Mouse (Mus musculus) intestine, postnatal 0 days (tissue): ENCODE data around the gene Cdkal1. TPM values are rescaled to one million over a fixed set of nuclear protein-coding genes. Genes with fewer than 3 reads are reported as not detected.

ENCODE experiments used
- ATAC-seq: fragments of 200-750 bp; cut with Nextera tagmentation; 2 replicates; pipeline ENCODE4 v1.8.0; 2017; ENCODE audit warnings: mild to moderate bottlenecking, moderate TSS enrichment, moderate library complexity
- H3K27ac ChIP-seq: fragments of 300-500 bp; sonication (generic); 2 replicates; pipeline ENCODE4 v1.5.1; 2014; ENCODE audit warnings: mild to moderate bottlenecking, low read depth, low read length, moderate library complexity
- H3K27me3 ChIP-seq: fragments of 300-500 bp; sonication (generic); replicated peaks from 2 replicates; pipeline ENCODE4 v1.6.1; 2014; ENCODE audit warnings: low read length, mixed read lengths; ENCODE audit not compliant: control insufficient read depth, insufficient read depth
- H3K36me3 ChIP-seq: fragments of 300-500 bp; sonication (generic); 2 replicates; pipeline ENCODE4 v1.6.1; 2014; ENCODE audit warnings: mild to moderate bottlenecking, moderate library complexity; ENCODE audit not compliant: control insufficient read depth, insufficient read depth
- H3K4me1 ChIP-seq: fragments of 300-500 bp; sonication (generic); replicated peaks from 2 replicates; pipeline ENCODE4 v1.6.1; 2014; ENCODE audit warnings: antibody characterized with exemption, low read length, mixed read lengths; ENCODE audit not compliant: control insufficient read depth, insufficient read depth
- H3K4me2 ChIP-seq: fragments of 300-500 bp; sonication (generic); replicated peaks from 2 replicates; pipeline ENCODE4 v1.6.1; 2014; ENCODE audit warnings: low read depth, mild to moderate bottlenecking, moderate library complexity
- H3K4me3 ChIP-seq: fragments of 300-500 bp; sonication (generic); 2 replicates; pipeline ENCODE4 v1.5.1; 2014; ENCODE audit warnings: low read depth, low read length
- H3K9ac ChIP-seq: fragments of 300-500 bp; sonication (generic); 2 replicates; pipeline ENCODE4 v1.6.1; 2014; ENCODE audit warnings: mild to moderate bottlenecking, low read depth, low read length
- H3K9me3 ChIP-seq: fragments of 300-500 bp; sonication (generic); 2 replicates; pipeline ENCODE4 v1.6.1; 2016; ENCODE audit warnings: mixed run types; ENCODE audit not compliant: control insufficient read depth
- CTCF ChIP-seq: sonication (generic); IDR thresholded peaks from 2 replicates; pipeline ENCODE4 v1.5.1; 2016; ENCODE audit warnings: low read depth, mild to moderate bottlenecking, control low read depth, antibody characterized with exemption, moderate library complexity
- WGBS: fragments of 180-500 bp; shearing (Covaris S2); extraction: QIAGEN DNeasy Blood & Tissue Kit; methylation state at CpG from one replicate; pipeline ENCODE4 v1.1.7; 2014; 5-methylcytosine and 5-hydroxymethylcytosine counted together
- polyA plus RNA-seq: library from polyadenylated mRNA; unstranded; fragments of >200 nt; fragmentation: Nextera tagmentation; extraction: Ambion mirVana; gene quantifications from 2 replicates; pipeline ENCODE4 v1.2.1, GENCODE M21; 2015

Cdkal1 gene
- polyA plus RNA-seq, 1 experiment from 2014 or later = 13.5 TPM

DNA sequence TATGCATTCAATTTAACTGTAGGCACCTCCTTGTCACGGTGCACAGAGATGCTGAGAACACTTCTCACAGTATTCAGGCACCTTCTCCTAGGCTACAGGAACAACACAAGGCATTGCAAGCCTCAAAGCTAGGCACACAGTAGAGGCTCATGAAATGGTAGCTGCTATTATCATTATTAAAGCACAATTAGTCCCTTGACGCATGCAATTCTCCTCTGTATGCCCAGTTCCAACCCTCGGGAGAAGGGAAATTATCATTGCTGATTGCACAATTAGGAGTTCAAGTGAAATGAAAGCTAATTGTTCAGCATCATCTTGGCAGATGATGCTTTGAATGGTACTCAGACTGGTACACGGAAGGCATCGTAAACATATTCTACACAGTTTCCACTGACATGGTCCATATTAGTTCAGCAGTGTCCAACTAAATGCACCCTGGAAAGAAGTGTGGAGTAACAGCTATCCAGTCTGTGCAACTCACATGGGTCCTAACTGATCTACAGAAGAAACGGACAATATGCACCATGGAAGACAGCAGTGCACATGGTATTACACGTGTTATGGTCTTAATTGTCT, 506.0 kb downstream of the Cdkal1 start:
- H3K27me3 ChIP-seq = no peaks in the 10 kb centered on the region
- no peak for ATAC-seq
- H3K9ac ChIP-seq = no peak overlapping the region
- no peak overlapping the region for H3K27ac ChIP-seq
- H3K9me3 ChIP-seq = no peaks in the 10 kb centered on the region
- peaks cover 3% of the 10 kb centered on the region; the same call in 1 of the 2 replicates for H3K36me3 ChIP-seq
- H3K4me2 ChIP-seq = no peak overlapping the region
- WGBS = 89% methylated on average over 7 of the region's 7 CpGs
- H3K4me3 ChIP-seq = no peak overlapping the region
- H3K4me1 ChIP-seq = no peaks in the 10 kb centered on the region
- no peak for TF ChIP-seq CTCF

DNA sequence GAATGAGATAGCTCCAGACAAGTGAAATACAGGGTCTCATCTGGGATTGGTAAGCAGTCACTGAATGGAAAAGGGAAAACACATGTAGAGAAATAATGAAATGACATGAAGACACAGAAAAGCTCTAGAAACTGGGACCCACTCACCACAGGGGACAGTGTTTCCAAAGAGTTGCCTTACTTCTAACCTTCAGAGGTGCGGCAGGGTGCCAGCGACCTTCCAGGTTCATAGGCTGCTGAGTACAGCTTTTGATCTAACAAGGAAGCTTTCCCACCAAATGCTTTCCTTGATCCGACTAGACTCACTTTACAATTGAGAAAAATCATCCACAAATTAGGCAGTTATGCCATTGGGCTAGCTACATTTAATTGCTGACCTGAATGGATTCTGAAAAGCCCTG, 507.1 kb downstream of the Cdkal1 start:
- peaks cover 3% of the 10 kb centered on the region; the same call in 1 of the 2 replicates for H3K36me3 ChIP-seq
- no peaks in the 10 kb centered on the region for H3K27me3 ChIP-seq
- no peak for ATAC-seq
- TF ChIP-seq CTCF = no peak
- no peaks in the 10 kb centered on the region for H3K4me1 ChIP-seq
- no peak overlapping the region for H3K9ac ChIP-seq
- 93% methylated on average over 3 of the region's 3 CpGs for WGBS
- H3K27ac ChIP-seq = no peak overlapping the region
- no peak overlapping the region for H3K4me3 ChIP-seq
- no peaks in the 10 kb centered on the region for H3K9me3 ChIP-seq
- H3K4me2 ChIP-seq = no peak overlapping the region

DNA sequence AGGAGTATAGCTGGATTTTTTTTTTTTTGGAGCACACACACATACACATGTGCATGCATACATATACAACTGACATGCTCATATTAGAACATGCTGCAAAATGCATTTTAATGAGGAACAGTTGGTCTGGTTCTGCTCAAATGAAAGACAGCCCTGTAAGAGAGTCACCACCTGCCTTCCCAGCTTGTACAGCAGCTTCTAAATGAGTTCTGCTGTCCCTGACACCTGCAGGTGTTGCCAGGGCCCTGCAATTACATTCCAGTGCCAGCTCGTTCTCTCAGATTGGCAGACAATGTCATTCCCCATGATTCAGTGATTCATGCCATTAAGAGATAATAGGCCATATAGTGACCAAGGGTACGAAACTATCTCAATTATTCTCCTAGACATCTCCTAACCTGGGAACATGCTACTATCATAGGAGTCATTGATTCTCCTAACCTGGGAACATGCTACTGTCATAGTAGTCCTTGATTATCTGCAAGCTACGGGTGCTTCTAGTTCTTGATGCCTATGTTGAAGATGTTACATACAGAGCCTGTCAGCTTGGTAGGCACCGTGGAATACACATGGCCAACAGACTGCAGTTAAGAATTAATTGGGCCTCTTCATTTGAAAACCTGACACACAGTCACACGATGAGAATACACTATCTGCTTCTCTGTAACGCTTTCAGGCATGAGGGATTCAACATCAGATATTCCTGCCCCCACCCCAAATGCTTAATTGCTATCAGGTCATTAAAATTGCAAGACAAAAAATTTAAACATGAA, 522.6 kb downstream of the Cdkal1 start:
- no peak for ATAC-seq
- no peaks in the 10 kb centered on the region for H3K27me3 ChIP-seq
- no peak overlapping the region for H3K4me2 ChIP-seq
- no peak overlapping the region for H3K27ac ChIP-seq
- H3K4me1 ChIP-seq = no peaks in the 10 kb centered on the region
- H3K4me3 ChIP-seq = no peak overlapping the region
- no peak overlapping the region for H3K9ac ChIP-seq
- no peaks in the 10 kb centered on the region for H3K36me3 ChIP-seq
- TF ChIP-seq CTCF = no peak
- 84% methylated on average over 6 of the region's 6 CpGs for WGBS
- H3K9me3 ChIP-seq = no peaks in the 10 kb centered on the region

DNA sequence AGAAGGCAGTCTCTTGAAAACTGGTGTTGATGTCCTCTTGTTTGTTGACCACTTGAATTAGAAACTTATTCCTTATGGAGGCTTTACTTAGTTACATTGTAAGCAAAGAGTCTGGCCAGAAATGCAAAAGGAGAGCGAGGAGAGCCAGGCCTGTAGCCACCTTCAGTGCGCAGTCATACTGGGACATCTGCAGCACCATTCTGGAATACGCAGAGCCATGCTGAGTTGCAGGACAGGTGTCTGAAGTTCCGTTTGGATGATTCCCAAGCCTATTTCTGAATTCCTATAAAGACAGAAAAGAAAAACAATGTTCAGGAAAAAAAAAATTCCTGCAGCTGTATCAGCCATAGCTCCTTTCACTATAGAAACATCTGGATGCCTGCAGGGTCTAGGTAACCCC, 529.5 kb downstream of the Cdkal1 start:
- Histone ChIP-seq H3K4me1 (no peaks in the 10 kb centered on the region), H3K9me3 (no peaks in the 10 kb centered on the region), H3K27ac (no peak overlapping the region), H3K4me2 (no peak overlapping the region), H3K4me3 (no peak overlapping the region), H3K36me3 (0 out of 2 replicates have a peak, but pooled peaks cover 4% of the 10 kb centered on the region), H3K9ac (no peak overlapping the region), H3K27me3 (no peaks in the 10 kb centered on the region)
- WGBS = 82% methylated on average over 4 of the region's 4 CpGs
- ATAC-seq = no peak
- TF ChIP-seq CTCF = no peak

DNA sequence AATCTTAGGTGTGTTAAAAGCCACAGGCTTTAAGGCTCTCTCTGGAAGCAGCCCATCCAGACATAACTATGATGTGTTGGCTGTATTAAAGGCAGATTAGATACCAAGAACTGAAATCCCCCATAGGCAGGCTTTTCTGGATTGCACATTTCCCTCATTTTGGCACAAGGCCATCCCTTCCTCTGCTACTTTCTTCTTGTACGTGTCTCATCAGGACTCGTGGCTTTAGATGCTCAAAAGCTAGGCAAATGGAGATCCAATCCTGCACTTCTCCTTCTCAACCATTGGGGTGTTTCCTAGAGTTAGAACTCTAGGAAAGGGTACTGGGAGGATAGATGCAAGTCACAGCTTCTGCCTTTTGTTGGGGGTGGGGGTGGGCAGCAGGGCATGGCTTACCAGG, 535.1 kb downstream of the Cdkal1 start:
- Histone ChIP-seq H3K9me3 (no peaks in the 10 kb centered on the region), H3K36me3 (0 out of 2 replicates have a peak, but pooled peaks cover 4% of the 10 kb centered on the region), H3K4me2 (no peak overlapping the region), H3K4me3 (no peak overlapping the region), H3K9ac (no peak overlapping the region), H3K27ac (no peak overlapping the region), H3K27me3 (no peaks in the 10 kb centered on the region), H3K4me1 (no peaks in the 10 kb centered on the region)
- ATAC-seq = no peak
- WGBS = 55% methylated on average over 2 of the region's 2 CpGs
- TF ChIP-seq CTCF = no peak

DNA sequence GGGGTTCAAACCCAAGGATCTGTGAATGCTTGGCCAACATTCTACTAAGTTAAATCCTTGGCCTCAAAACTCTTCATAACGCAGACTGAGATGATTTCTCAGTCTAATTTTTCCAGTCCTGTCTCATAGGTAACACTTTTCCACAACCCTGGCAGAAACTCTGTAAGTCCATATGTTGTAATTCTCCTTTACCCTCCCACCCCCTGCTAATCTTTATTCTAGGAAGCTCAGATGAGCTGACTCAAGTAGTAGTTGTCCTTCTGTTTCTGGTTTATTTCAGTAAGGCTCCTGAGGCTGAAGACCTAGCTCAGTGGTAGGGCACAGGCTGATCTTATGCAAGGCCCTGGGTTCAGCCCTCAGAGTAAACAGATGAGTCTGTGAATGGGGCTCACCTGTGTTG, 537.8 kb downstream of the Cdkal1 start:
- H3K27ac ChIP-seq = no peak overlapping the region
- H3K4me3 ChIP-seq = no peak overlapping the region
- H3K4me2 ChIP-seq = no peak overlapping the region
- no peaks in the 10 kb centered on the region for H3K4me1 ChIP-seq
- no peaks in the 10 kb centered on the region for H3K36me3 ChIP-seq
- H3K27me3 ChIP-seq = no peaks in the 10 kb centered on the region
- no peak overlapping the region for H3K9ac ChIP-seq
- no peaks in the 10 kb centered on the region for H3K9me3 ChIP-seq
- TF ChIP-seq CTCF = no peak
- ATAC-seq = no peak
- 94% methylated on average over 1 of the region's 1 CpGs for WGBS
